Mouse (Mus musculus): ENCODE measurements around the gene Tcerg1l. TPM values are rescaled to one million over a fixed set of nuclear protein-coding genes. Genes with fewer than 3 reads are reported as not detected.

Tcerg1l gene
- polyA plus RNA-seq, 1 experiment from 2014 or later = 28.4 TPM

- Histone ChIP-seq H3K27ac (peak overlapping the region; percentile 68; the same call in 1 of the 2 replicates), H3K36me3 (replicated peaks) (no peaks in the 10 kb centered on the region), H3K4me1 (peaks cover 26% of the 10 kb centered on the region), H3K4me3 (peak overlapping the region; percentile 70), H3K27me3 (replicated peaks) (0 out of 2 replicates have a peak, but pooled peaks cover 2% of the 10 kb centered on the region), H3K9ac (peak overlapping the region; percentile 71), H3K9me3 (no peaks in the 10 kb centered on the region), H3K4me2 (peak overlapping the region; percentile 98)
- WGBS = 29% methylated on average over 13 of the region's 13 CpGs
- ATAC-seq (replicated peaks) = no peak
Measured at GRCm38 (mm10) chr7:138396109-138396862, 1.2 kb downstream of the Tcerg1l start.

- WGBS = 88% methylated on average over 6 of the region's 6 CpGs
- H3K27ac ChIP-seq = no peak overlapping the region
- peaks cover 5% of the 10 kb centered on the region; the same call in 1 of the 2 replicates for H3K4me1 ChIP-seq
- no peaks in the 10 kb centered on the region for H3K9me3 ChIP-seq
- H3K36me3 ChIP-seq (replicated peaks) = no peaks in the 10 kb centered on the region
- H3K27me3 ChIP-seq (replicated peaks) = no peaks in the 10 kb centered on the region
- H3K9ac ChIP-seq = no peak overlapping the region
- H3K4me3 ChIP-seq = no peak overlapping the region
- ATAC-seq (replicated peaks) = no peak
- H3K4me2 ChIP-seq = no peak overlapping the region
Measured at GRCm38 (mm10) chr7:138389941-138390340, 7.6 kb downstream of the Tcerg1l start.

GRCm38 (mm10) chr7:138389071-138389470 is 8.5 kb downstream of the Tcerg1l start:
- 85% methylated on average over 3 of the region's 3 CpGs for WGBS
- Histone ChIP-seq H3K36me3 (replicated peaks) (no peaks in the 10 kb centered on the region), H3K4me2 (no peak overlapping the region), H3K27ac (no peak overlapping the region), H3K4me1 (peaks cover 5% of the 10 kb centered on the region; the same call in 1 of the 2 replicates), H3K4me3 (no peak overlapping the region), H3K27me3 (replicated peaks) (no peaks in the 10 kb centered on the region), H3K9ac (no peak overlapping the region), H3K9me3 (no peaks in the 10 kb centered on the region)
- no peak for ATAC-seq (replicated peaks)

GRCm38 (mm10) chr7:138379221-138379620 is 18.3 kb downstream of the Tcerg1l start:
- no peak for ATAC-seq (replicated peaks)
- Histone ChIP-seq H3K4me1 (no peaks in the 10 kb centered on the region), H3K9me3 (no peaks in the 10 kb centered on the region), H3K9ac (no peak overlapping the region), H3K4me3 (no peak overlapping the region), H3K27ac (no peak overlapping the region), H3K4me2 (no peak overlapping the region), H3K27me3 (replicated peaks) (no peaks in the 10 kb centered on the region), H3K36me3 (replicated peaks) (no peaks in the 10 kb centered on the region)
- 53% methylated on average over 3 of the region's 3 CpGs for WGBS

DNA sequence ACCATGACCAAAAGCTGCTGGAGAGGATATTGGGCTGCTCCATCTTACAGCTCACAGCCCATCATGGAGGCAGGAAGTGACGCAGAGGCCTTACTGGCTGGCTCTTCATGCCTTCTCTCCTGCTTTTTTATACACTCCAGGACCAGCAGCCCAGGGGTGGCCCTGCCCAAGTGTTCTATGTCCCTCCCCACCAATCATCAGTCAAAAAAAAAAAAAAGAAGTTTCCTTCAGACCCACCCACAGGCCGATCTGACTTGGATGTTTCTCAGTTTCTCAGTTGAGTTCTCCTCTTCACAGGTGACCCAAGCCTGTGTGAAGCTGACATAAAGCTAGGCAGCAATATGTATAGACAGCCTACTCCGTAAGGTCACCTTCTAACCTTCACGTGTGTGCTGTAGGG is 19.0 kb downstream of the Tcerg1l start:
- ATAC-seq (replicated peaks) = no peak
- Histone ChIP-seq H3K9me3 (no peaks in the 10 kb centered on the region), H3K9ac (no peak overlapping the region), H3K36me3 (replicated peaks) (no peaks in the 10 kb centered on the region), H3K4me2 (no peak overlapping the region), H3K4me3 (no peak overlapping the region), H3K27ac (no peak overlapping the region), H3K27me3 (replicated peaks) (no peaks in the 10 kb centered on the region), H3K4me1 (no peaks in the 10 kb centered on the region)
- WGBS = 89% methylated on average over 4 of the region's 4 CpGs

DNA sequence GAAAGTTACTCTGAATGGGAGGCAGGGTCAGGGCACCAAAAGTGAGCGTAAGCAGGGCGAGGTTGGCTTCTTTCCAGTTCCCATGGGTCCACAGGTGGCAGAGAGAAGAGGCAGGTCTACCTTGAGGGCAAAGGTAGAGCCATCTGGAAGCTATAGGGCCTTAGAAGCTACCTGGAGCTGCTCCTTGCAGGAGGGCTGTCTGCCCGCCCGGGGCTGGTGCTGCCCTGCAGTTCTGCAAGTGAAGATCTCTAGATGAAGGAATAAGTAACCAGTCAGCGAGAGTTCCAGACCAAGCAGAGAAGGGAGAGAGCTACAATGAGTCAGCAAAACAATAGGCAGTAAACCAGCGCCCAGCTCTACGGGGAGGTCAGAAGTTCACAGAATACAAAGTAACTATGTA is 22.0 kb downstream of the Tcerg1l start:
- H3K4me1 ChIP-seq = no peaks in the 10 kb centered on the region
- no peaks in the 10 kb centered on the region for H3K9me3 ChIP-seq
- no peak overlapping the region for H3K27ac ChIP-seq
- no peak overlapping the region for H3K4me2 ChIP-seq
- H3K4me3 ChIP-seq = no peak overlapping the region
- no peaks in the 10 kb centered on the region for H3K36me3 ChIP-seq (replicated peaks)
- no peak overlapping the region for H3K9ac ChIP-seq
- no peak for ATAC-seq (replicated peaks)
- 67% methylated on average over 7 of the region's 7 CpGs for WGBS
- H3K27me3 ChIP-seq (replicated peaks) = no peaks in the 10 kb centered on the region

DNA sequence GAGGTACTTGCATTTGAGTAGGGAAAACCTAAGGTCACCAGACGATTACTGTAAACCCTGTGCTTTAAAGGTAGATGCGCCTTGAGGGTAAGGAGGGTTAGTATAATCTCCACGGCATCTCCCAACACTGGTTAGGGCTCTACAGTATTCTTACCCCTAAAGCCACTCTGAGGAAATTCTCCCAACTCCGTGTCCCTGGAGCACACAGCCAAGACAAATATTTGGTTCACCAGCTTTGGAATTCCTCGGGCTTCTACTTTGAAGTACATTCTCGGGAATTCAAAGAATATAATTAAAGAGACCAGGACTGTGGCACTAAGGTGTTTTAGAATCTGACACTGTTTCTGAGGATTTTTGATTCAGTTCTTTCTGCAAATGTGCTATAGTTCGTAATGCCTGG is 23.2 kb downstream of the Tcerg1l start:
- Histone ChIP-seq H3K9me3 (no peaks in the 10 kb centered on the region), H3K4me2 (no peak overlapping the region), H3K9ac (no peak overlapping the region), H3K36me3 (replicated peaks) (no peaks in the 10 kb centered on the region), H3K4me3 (no peak overlapping the region), H3K27me3 (replicated peaks) (no peaks in the 10 kb centered on the region), H3K4me1 (no peaks in the 10 kb centered on the region), H3K27ac (no peak overlapping the region)
- no peak for ATAC-seq (replicated peaks)
- 71% methylated on average over 7 of the region's 7 CpGs for WGBS

- Histone ChIP-seq H3K9ac (no peak overlapping the region), H3K4me1 (no peaks in the 10 kb centered on the region), H3K4me2 (no peak overlapping the region), H3K9me3 (no peaks in the 10 kb centered on the region), H3K27ac (no peak overlapping the region), H3K36me3 (replicated peaks) (no peaks in the 10 kb centered on the region), H3K27me3 (replicated peaks) (no peaks in the 10 kb centered on the region), H3K4me3 (no peak overlapping the region)
- 74% methylated on average over 5 of the region's 5 CpGs for WGBS
- ATAC-seq (replicated peaks) = no peak
Measured at GRCm38 (mm10) chr7:138373530-138373929, 24.0 kb downstream of the Tcerg1l start.

DNA sequence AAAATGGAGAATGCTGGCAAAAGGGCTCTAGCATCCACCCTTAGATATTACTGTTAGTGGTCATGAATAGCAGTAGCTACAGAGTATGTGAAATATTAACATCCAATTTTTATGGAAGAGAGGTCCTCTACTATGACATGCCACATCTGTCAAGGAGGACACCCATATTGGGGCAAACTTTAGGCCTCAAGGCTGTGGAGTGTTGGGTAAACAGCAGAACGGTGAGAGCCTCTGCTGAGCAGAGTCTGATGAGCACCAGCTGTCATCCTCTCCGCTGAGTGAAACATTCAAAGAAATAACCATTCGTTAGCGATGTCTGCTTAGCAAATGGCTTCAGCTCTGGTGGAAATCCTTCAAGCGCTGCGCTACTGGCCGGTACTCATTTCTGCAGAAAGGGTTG is 30.0 kb downstream of the Tcerg1l start:
- Histone ChIP-seq H3K9ac (no peak overlapping the region), H3K27ac (no peak overlapping the region), H3K4me1 (no peaks in the 10 kb centered on the region), H3K36me3 (replicated peaks) (no peaks in the 10 kb centered on the region), H3K9me3 (no peaks in the 10 kb centered on the region), H3K4me3 (no peak overlapping the region), H3K27me3 (replicated peaks) (no peaks in the 10 kb centered on the region), H3K4me2 (no peak overlapping the region)
- ATAC-seq (replicated peaks) = no peak
- WGBS = 87% methylated on average over 7 of the region's 7 CpGs

- no peak overlapping the region for H3K9ac ChIP-seq
- WGBS = 81% methylated on average over 8 of the region's 8 CpGs
- no peaks in the 10 kb centered on the region for H3K36me3 ChIP-seq (replicated peaks)
- H3K4me3 ChIP-seq = no peak overlapping the region
- H3K9me3 ChIP-seq = no peaks in the 10 kb centered on the region
- H3K4me2 ChIP-seq = no peak overlapping the region
- ATAC-seq (replicated peaks) = no peak
- H3K27me3 ChIP-seq (replicated peaks) = no peaks in the 10 kb centered on the region
- H3K4me1 ChIP-seq = no peaks in the 10 kb centered on the region
- no peak overlapping the region for H3K27ac ChIP-seq
Measured at GRCm38 (mm10) chr7:138365519-138365918, 32.0 kb downstream of the Tcerg1l start.

GRCm38 (mm10) chr7:138357475-138357874 is 40.1 kb downstream of the Tcerg1l start:
- no peaks in the 10 kb centered on the region for H3K36me3 ChIP-seq (replicated peaks)
- H3K4me2 ChIP-seq = no peak overlapping the region
- 78% methylated on average over 8 of the region's 8 CpGs for WGBS
- H3K27ac ChIP-seq = no peak overlapping the region
- H3K9me3 ChIP-seq = no peaks in the 10 kb centered on the region
- no peak overlapping the region for H3K9ac ChIP-seq
- H3K4me3 ChIP-seq = no peak overlapping the region
- no peaks in the 10 kb centered on the region for H3K4me1 ChIP-seq
- no peak for ATAC-seq (replicated peaks)
- no peaks in the 10 kb centered on the region for H3K27me3 ChIP-seq (replicated peaks)

DNA sequence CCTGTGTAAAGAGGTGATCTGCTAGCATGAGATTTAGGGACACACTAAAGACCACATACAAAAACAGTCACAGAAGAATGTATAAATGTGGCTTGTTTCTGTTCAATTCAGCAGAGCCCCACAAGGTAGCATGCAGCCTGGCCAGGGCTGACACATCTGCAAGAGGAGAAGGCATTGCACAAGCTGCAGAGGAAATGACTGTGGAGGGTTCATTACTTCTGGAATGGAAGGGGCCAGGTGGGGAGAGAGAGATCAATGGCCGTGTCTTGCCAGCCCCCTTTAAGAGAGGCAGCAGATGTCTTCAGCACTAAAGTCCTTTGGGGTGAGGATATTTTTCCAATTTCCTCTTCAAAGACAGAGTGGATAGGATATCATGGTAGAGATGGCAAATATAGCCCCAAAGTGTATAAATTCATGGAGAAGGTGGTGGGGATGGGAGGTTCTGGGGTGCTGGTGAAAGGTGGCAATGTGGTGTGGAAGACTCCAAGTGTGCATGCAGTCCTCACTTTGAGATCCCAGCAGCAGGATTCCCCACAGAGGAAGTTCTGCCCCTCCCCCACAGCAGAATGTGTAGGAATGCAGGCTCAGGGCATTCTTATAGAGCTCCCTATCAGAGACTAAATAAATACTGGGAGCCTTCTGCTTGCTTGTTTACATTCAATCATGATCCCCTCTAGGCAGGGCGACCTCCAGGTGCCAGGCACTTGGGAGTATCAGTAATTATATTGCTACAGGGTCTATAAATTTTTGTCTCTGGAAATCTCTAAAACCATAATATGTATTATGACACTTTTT is 40.7 kb downstream of the Tcerg1l start:
- no peaks in the 10 kb centered on the region for H3K4me1 ChIP-seq
- no peaks in the 10 kb centered on the region for H3K36me3 ChIP-seq (replicated peaks)
- ATAC-seq (replicated peaks) = no peak
- H3K9me3 ChIP-seq = no peaks in the 10 kb centered on the region
- no peak overlapping the region for H3K4me2 ChIP-seq
- H3K9ac ChIP-seq = no peak overlapping the region
- WGBS = 68% methylated on average over 2 of the region's 2 CpGs
- H3K27me3 ChIP-seq (replicated peaks) = no peaks in the 10 kb centered on the region
- no peak overlapping the region for H3K4me3 ChIP-seq
- no peak overlapping the region for H3K27ac ChIP-seq
